Comparison of ENCODE assay signal across 11 mouse cellular contexts in genomic region chr10:80299824-80300223, GRCm38 (mm10). TPM values are rescaled to one million over a fixed set of nuclear protein-coding genes. Genes with fewer than 3 reads are reported as not detected.
A peak's percentile ranks its signal among the peaks of the same experiment; 100 is the strongest.
DNase-seq lines count a peak whose midpoint lies in the region; ATAC-seq lines count a peak whose summit lies in the region.
"Had no signal": no experiment of that assay in that cellular context is flagged by ENCODE, and none has a peak within 500 bp of the region (broad histone marks: within the 10 kb centered on the region; RNA-seq: fewer than 3 reads in every experiment).

No protein-coding gene starts in this region.

- H3K4me1 ChIP-seq in embryonic facial prominence, embryonic 15.5 days, result peaks cover 30% of the 10 kb centered on the region
- peaks cover 70% of the 10 kb centered on the region for H3K4me1 ChIP-seq in hindbrain, embryonic 14.5 days (replicated peaks; ENCODE audit: control insufficient read depth, insufficient read depth, low read length)
- H3K4me1 ChIP-seq in midbrain, embryonic 15.5 days, result peaks cover 73% of the 10 kb centered on the region

- no peaks in the 10 kb centered on the region for H3K9me3 ChIP-seq in embryonic facial prominence, embryonic 15.5 days (replicated peaks)
- H3K9me3 ChIP-seq in hindbrain, embryonic 14.5 days (ENCODE audit: control insufficient read depth, low read length), result no peaks in the 10 kb centered on the region
- H3K9me3 ChIP-seq in midbrain, embryonic 15.5 days, result no peaks in the 10 kb centered on the region
- H3K9me3 ChIP-seq: liver, embryonic 13.5 days had no signal

- H3K4me2 ChIP-seq in embryonic facial prominence, embryonic 15.5 days (replicated peaks), result no peak overlapping the region
- H3K4me2 ChIP-seq in hindbrain, embryonic 14.5 days (replicated peaks), result peak overlapping the region; percentile 95
- peak overlapping the region; percentile 98 for H3K4me2 ChIP-seq in midbrain, embryonic 15.5 days
- H3K4me2 ChIP-seq: liver, embryonic 13.5 days had no signal

- no peak overlapping the region for H3K9ac ChIP-seq in embryonic facial prominence, embryonic 15.5 days
- H3K9ac ChIP-seq in hindbrain, embryonic 14.5 days, result peak overlapping the region; percentile 96
- H3K9ac ChIP-seq in midbrain, embryonic 15.5 days, result peak overlapping the region; percentile 92
- H3K9ac ChIP-seq: liver, embryonic 13.5 days had no signal

- DNase-seq in cerebellum, adult 9-10 months, result peak; percentile 57
- no peak for DNase-seq in cerebellum, adult 8-10 months
- no peak for DNase-seq in hindbrain, embryonic 14.5 days (ENCODE audit: low spot score)
- DNase-seq in natural killer cell, adult 2 months (ENCODE audit: low spot score in 2 of 2), result no peak
- DNase-seq in thymus, adult 18-20 months, result no peak
- no peak for DNase-seq in layer of hippocampus, postnatal 10 days (ENCODE audit: low spot score in 2 of 2)
- DNase-seq: liver, embryonic 13.5 days; thymus, adult 2 months had no signal

- peak overlapping the region; percentile 21; the same call in 1 of the 2 replicates for H3K4me3 ChIP-seq in embryonic facial prominence, embryonic 15.5 days (replicated peaks)
- peak overlapping the region; percentile 52 for H3K4me3 ChIP-seq in hindbrain, embryonic 14.5 days (replicated peaks; ENCODE audit: low read length)
- peak overlapping the region; percentile 67 for H3K4me3 ChIP-seq in midbrain, embryonic 15.5 days
- H3K4me3 ChIP-seq: liver, embryonic 13.5 days had no signal

- 42% methylated on average over 10 of the region's 10 CpGs for WGBS in embryonic facial prominence, embryonic 15.5 days
- WGBS in hindbrain, embryonic 14.5 days, result 32% methylated on average over 10 of the region's 10 CpGs
- WGBS in midbrain, embryonic 15.5 days, result 28% methylated on average over 10 of the region's 10 CpGs

- peaks cover 63% of the 10 kb centered on the region for H3K27me3 ChIP-seq in embryonic facial prominence, embryonic 15.5 days
- no peaks in the 10 kb centered on the region for H3K27me3 ChIP-seq in hindbrain, embryonic 14.5 days (ENCODE audit: control insufficient read depth, insufficient read depth, low read length)
- H3K27me3 ChIP-seq in midbrain, embryonic 15.5 days (replicated peaks), result no peaks in the 10 kb centered on the region

- H3K27ac ChIP-seq in embryonic facial prominence, embryonic 15.5 days (replicated peaks), result no peak overlapping the region
- H3K27ac ChIP-seq in hindbrain, embryonic 14.5 days, result peak overlapping the region; percentile 96
- H3K27ac ChIP-seq in midbrain, embryonic 15.5 days, result peak overlapping the region; percentile 98
- H3K27ac ChIP-seq: liver, embryonic 13.5 days; macrophage had no signal

- H3K36me3 ChIP-seq in embryonic facial prominence, embryonic 15.5 days, result peaks cover 2% of the 10 kb centered on the region
- peaks cover 37% of the 10 kb centered on the region for H3K36me3 ChIP-seq in hindbrain, embryonic 14.5 days (replicated peaks; ENCODE audit: control insufficient read depth, insufficient read depth)
- peaks cover 14% of the 10 kb centered on the region for H3K36me3 ChIP-seq in midbrain, embryonic 15.5 days (replicated peaks)

- no peak for ATAC-seq in embryonic facial prominence, embryonic 15.5 days (ENCODE audit: insufficient number of reproducible peaks, low FRiP score, low TSS enrichment, low read depth)
- no peak for ATAC-seq in hindbrain, embryonic 14.5 days (ENCODE audit: low FRiP score)
- no peak for ATAC-seq in midbrain, embryonic 15.5 days (replicated peaks)

RNA-seq across cellular contexts. Expression of gene Apc2, which starts 4.0 kb away (rescaled TPM):
- 3.4 and 5.4 TPM in 2 replicates for polyA plus RNA-seq in embryonic facial prominence, embryonic 15.5 days (2015; fragmentation: Nextera tagmentation; extraction: Ambion mirVana)
- polyA plus RNA-seq in hindbrain, embryonic 14.5 days (2014; fragmentation: Nextera tagmentation; extraction: Ambion mirVana), result 200 and 216 TPM in 2 replicates
- polyA plus RNA-seq in midbrain, embryonic 15.5 days (2015; fragmentation: Nextera tagmentation; extraction: Ambion mirVana), result 223 and 247 TPM in 2 replicates
- 100 to 1,000 TPM; 179 to 181 TPM for total RNA-seq in layer of hippocampus, postnatal 10 days (2021)

RNA-seq across cellular contexts. Expression of gene Rps15, which starts 7.6 kb away (rescaled TPM):
- 969 and 997 TPM in 2 replicates for polyA plus RNA-seq in embryonic facial prominence, embryonic 15.5 days (2015; fragmentation: Nextera tagmentation; extraction: Ambion mirVana)
- 570 and 649 TPM in 2 replicates for polyA plus RNA-seq in hindbrain, embryonic 14.5 days (2014; fragmentation: Nextera tagmentation; extraction: Ambion mirVana)
- 516 and 528 TPM in 2 replicates for polyA plus RNA-seq in midbrain, embryonic 15.5 days (2015; fragmentation: Nextera tagmentation; extraction: Ambion mirVana)
- total RNA-seq in layer of hippocampus, postnatal 10 days (2021), result 100 to 1,000 TPM; 733 to 857 TPM

RNA-seq across cellular contexts. Expression of gene 2310011J03Rik, which starts 20.5 kb away (rescaled TPM):
- polyA plus RNA-seq in embryonic facial prominence, embryonic 15.5 days (2015; fragmentation: Nextera tagmentation; extraction: Ambion mirVana), result 50.8 and 52.7 TPM in 2 replicates
- 23.3 and 24.5 TPM in 2 replicates for polyA plus RNA-seq in hindbrain, embryonic 14.5 days (2014; fragmentation: Nextera tagmentation; extraction: Ambion mirVana)
- 25.4 and 28.0 TPM in 2 replicates for polyA plus RNA-seq in midbrain, embryonic 15.5 days (2015; fragmentation: Nextera tagmentation; extraction: Ambion mirVana)
- 10 to 100 TPM; 19.7 to 22.2 TPM for total RNA-seq in layer of hippocampus, postnatal 10 days (2021)

RNA-seq across cellular contexts. Expression of gene Pcsk4, which starts 29.5 kb away (rescaled TPM):
- polyA plus RNA-seq in embryonic facial prominence, embryonic 15.5 days (2015; fragmentation: Nextera tagmentation; extraction: Ambion mirVana), result 4.2 and 5.2 TPM in 2 replicates
- polyA plus RNA-seq in hindbrain, embryonic 14.5 days (2014; fragmentation: Nextera tagmentation; extraction: Ambion mirVana), result 4.4 and 4.7 TPM in 2 replicates
- 4.4 and 5.8 TPM in 2 replicates for polyA plus RNA-seq in midbrain, embryonic 15.5 days (2015; fragmentation: Nextera tagmentation; extraction: Ambion mirVana)
- total RNA-seq in layer of hippocampus, postnatal 10 days (2021), result 1 to 10 TPM; 7.1 to 8.0 TPM

RNA-seq across cellular contexts. Expression of gene Reep6, which starts 29.9 kb away (rescaled TPM):
- 10.7 and 13.7 TPM in 2 replicates for polyA plus RNA-seq in embryonic facial prominence, embryonic 15.5 days (2015; fragmentation: Nextera tagmentation; extraction: Ambion mirVana)
- polyA plus RNA-seq in hindbrain, embryonic 14.5 days (2014; fragmentation: Nextera tagmentation; extraction: Ambion mirVana), result 5.3 and 5.8 TPM in 2 replicates
- 5.5 TPM in 2 replicates for polyA plus RNA-seq in midbrain, embryonic 15.5 days (2015; fragmentation: Nextera tagmentation; extraction: Ambion mirVana)
- 10 to 100 TPM; 10.3 to 11.6 TPM for total RNA-seq in layer of hippocampus, postnatal 10 days (2021)

Comparison
In these comparisons a context has a peak if more than half of its experiments do, and no peak if none do; other contexts are left out.
1. RNA of gene Apc2, which starts 4.0 kb away (polyA plus RNA-seq): 223 to 247 TPM in midbrain, embryonic 15.5 days and 200 to 216 TPM in hindbrain, embryonic 14.5 days; 3.4 to 5.4 TPM in embryonic facial prominence, embryonic 15.5 days; every median in the first group is over 10 times any median in the second.
2. Peak in every context shown above with its lines, with median percentiles within 50 percentile points of each other: H3K4me3 ChIP-seq.